Mouse (Mus musculus) liver, adult 2 months (tissue): ENCODE results near the gene Col11a2.

Source experiments
- CTCF ChIP-seq: fragments of 200-500 bp; IDR thresholded peaks from 2 replicates; pipeline ENCODE4 v1.5.1; 2011; ENCODE audit warnings: low read depth, low read length, control low read depth
- POLR2A ChIP-seq: fragments of 200-500 bp; IDR thresholded peaks from 2 replicates; pipeline ENCODE4 v1.6.1; 2011; ENCODE audit warnings: low read length, control low read depth; ENCODE audit not compliant: insufficient read depth; ENCODE audit errors: extremely low read depth

DNA sequence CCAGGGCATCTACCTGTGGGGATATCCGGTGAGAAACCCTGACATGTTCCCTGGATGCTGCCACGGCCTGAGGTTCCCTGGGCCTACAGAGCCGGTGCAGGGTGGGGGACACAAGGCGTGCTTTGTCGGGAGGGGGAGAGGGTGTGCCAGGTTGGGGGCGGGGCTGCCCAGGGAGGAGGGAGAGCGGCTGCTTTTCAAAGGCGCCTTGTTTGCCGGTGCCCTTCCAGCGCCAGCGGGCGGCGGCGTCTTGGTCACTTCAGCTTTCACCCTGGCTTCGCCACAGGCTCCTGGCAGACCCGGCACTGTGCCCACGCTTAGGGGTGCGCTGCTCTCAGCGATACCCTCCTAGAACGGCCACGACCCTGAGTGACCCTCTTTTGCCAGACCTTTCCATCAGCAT is 797 bp upstream of the Col11a2 start:
- TF ChIP-seq POLR2A (no peak), CTCF (no peak)
